Comparison of ENCODE assay signal across 26 mouse cellular contexts in the genomic region with DNA sequence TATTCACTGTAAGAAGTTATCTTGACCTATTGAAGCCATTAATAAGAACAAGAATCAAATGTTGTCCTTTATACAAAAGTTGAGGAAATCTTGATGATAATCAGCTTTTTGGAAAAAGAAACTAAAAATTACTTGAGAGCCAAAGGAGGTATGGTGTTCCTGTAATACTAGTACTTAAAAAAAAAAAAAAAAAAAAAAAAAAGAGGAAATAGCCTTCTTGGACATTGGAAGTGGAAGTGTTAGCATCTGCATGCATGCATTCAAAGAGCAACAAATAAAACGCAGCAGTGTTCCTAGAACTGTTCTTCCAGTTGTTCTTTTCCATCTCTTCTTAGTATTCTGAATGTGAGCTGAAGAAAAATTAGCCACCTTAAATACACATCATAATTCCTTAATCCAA.
"Had no signal": no experiment of that assay in that cellular context is flagged by ENCODE, and none has a peak within 500 bp of the region (broad histone marks: within the 10 kb centered on the region; RNA-seq: fewer than 3 reads in every experiment).

No protein-coding gene starts in this region.

- H3K4me3 ChIP-seq: heart, adult 2 months; heart, embryonic 13.5 days; heart, embryonic 15.5 days; hindbrain, embryonic 13.5 days; hindbrain, embryonic 15.5 days; kidney, embryonic 15.5 days; limb, embryonic 13.5 days; limb, embryonic 15.5 days; liver, embryonic 12.5 days had no signal

- H3K9ac ChIP-seq: heart, embryonic 13.5 days; heart, embryonic 15.5 days; hindbrain, embryonic 13.5 days; hindbrain, embryonic 15.5 days; kidney, embryonic 15.5 days; limb, embryonic 13.5 days; limb, embryonic 15.5 days; liver, embryonic 12.5 days; liver, embryonic 14.5 days had no signal

- H3K27ac ChIP-seq: heart, adult 2 months; heart, embryonic 13.5 days; heart, embryonic 15.5 days; hindbrain, embryonic 13.5 days; hindbrain, embryonic 15.5 days; hindbrain, postnatal 0 days; kidney, embryonic 15.5 days; kidney, postnatal 0 days; limb, embryonic 13.5 days; limb, embryonic 15.5 days; liver, embryonic 12.5 days; liver, embryonic 14.5 days had no signal

- DNase-seq: gastrocnemius, postnatal 25 days; heart, adult 11 months; heart, adult 2 months; heart, postnatal 14 days; heart, postnatal 36 days; kidney, adult 11 months; kidney, adult 2 months; kidney, adult 9 months; kidney, postnatal 14 days; kidney, postnatal 36 days; layer of hippocampus, adult 9-11 months; layer of hippocampus, postnatal 36 days; left cerebral cortex, postnatal 4 days had no signal

- H3K4me1 ChIP-seq: hindbrain, embryonic 13.5 days; hindbrain, embryonic 15.5 days; limb, embryonic 13.5 days; limb, embryonic 15.5 days had no signal

- H3K9me3 ChIP-seq: heart, embryonic 13.5 days; heart, embryonic 15.5 days; hindbrain, embryonic 13.5 days; hindbrain, embryonic 15.5 days; kidney, embryonic 15.5 days; limb, embryonic 13.5 days; limb, embryonic 15.5 days; liver, embryonic 12.5 days had no signal

- H3K27me3 ChIP-seq: heart, embryonic 13.5 days; heart, embryonic 15.5 days; hindbrain, embryonic 13.5 days; hindbrain, embryonic 15.5 days; kidney, embryonic 15.5 days; limb, embryonic 13.5 days; limb, embryonic 15.5 days; liver, embryonic 12.5 days had no signal

- H3K4me2 ChIP-seq: heart, embryonic 11.5 days; heart, embryonic 13.5 days; heart, embryonic 15.5 days; hindbrain, embryonic 13.5 days; hindbrain, embryonic 15.5 days; kidney, embryonic 15.5 days; limb, embryonic 13.5 days; limb, embryonic 15.5 days; liver, embryonic 12.5 days had no signal

- ATAC-seq: hindbrain, postnatal 0 days; intestine, embryonic 16.5 days; liver, embryonic 12.5 days had no signal

- H3K36me3 ChIP-seq: heart, embryonic 15.5 days; hindbrain, embryonic 15.5 days had no signal
